Mouse (Mus musculus) ES-E14 (cell line): ENCODE measurements around the gene Gm9. TPM values are rescaled to one million over a fixed set of nuclear protein-coding genes. Genes with fewer than 3 reads are reported as not detected.
A peak's percentile ranks its signal among the peaks of the same experiment; 100 is the strongest.

Source experiments
- DNase-seq: peaks from one replicate; pipeline ENCODE4 v3.0.0-alpha.2; 2013; ENCODE audit warnings: low read depth, low spot score
- H3K27ac ChIP-seq: 2 replicates; pipeline ENCODE4 v1.5.1; 2012; ENCODE audit warnings: low read depth, mild to moderate bottlenecking, low read length, moderate library complexity, mixed read lengths; ENCODE audit not compliant: poor library complexity, insufficient read depth, severe bottlenecking
- H3K36me3 ChIP-seq: 2 replicates; pipeline ENCODE4 v1.6.1; 2012; ENCODE audit warnings: mild to moderate bottlenecking, low read length, moderate library complexity, mixed read lengths; ENCODE audit not compliant: control insufficient read depth, poor library complexity, insufficient read depth, severe bottlenecking
- H3K4me1 ChIP-seq, 2 experiments: fragments of 150-350 bp in 1 of 2; sonication (generic) in 1 of 2; 2 replicates each; pipeline ENCODE4 v1.6.1; 2012; ENCODE audit warnings: low read length in 2 of 2, mild to moderate bottlenecking in 1 of 2, mixed read lengths in 1 of 2; ENCODE audit not compliant: control insufficient read depth in 2 of 2, insufficient read depth in 2 of 2, poor library complexity in 1 of 2
- H3K4me3 ChIP-seq, 2 experiments: fragments of 150-350 bp in 1 of 2; sonication (generic) in 1 of 2; 2 replicates each; pipeline ENCODE4 v1.5.1; 2012; ENCODE audit warnings: low read length in 2 of 2, low read depth in 1 of 2, mild to moderate bottlenecking in 1 of 2, mixed read lengths in 1 of 2; ENCODE audit not compliant: insufficient read depth in 1 of 2, poor library complexity in 1 of 2, severe bottlenecking in 1 of 2
- H3K9ac ChIP-seq: 2 replicates; pipeline ENCODE4 v1.6.1; 2012; ENCODE audit warnings: low read depth, mild to moderate bottlenecking, low read length, mixed read lengths; ENCODE audit not compliant: poor library complexity, insufficient read depth, severe bottlenecking
- H3K9me3 ChIP-seq: fragments of 150-350 bp; sonication (generic); 2 replicates; pipeline ENCODE4 v1.6.1; 2012; ENCODE audit warnings: low read depth, mild to moderate bottlenecking, low read length; ENCODE audit not compliant: control insufficient read depth, insufficient read depth
- CHD2 ChIP-seq: IDR thresholded peaks from 2 replicates; pipeline ENCODE4 v1.6.1; 2014; ENCODE audit warnings: mild to moderate bottlenecking, low read depth, low read length, inconsistent platforms
- HCFC1 ChIP-seq: IDR thresholded peaks from 2 replicates; pipeline ENCODE4 v1.6.1; 2012; ENCODE audit warnings: low read length, inconsistent platforms, borderline replicate concordance; ENCODE audit not compliant: insufficient read depth
- MAFK ChIP-seq: IDR thresholded peaks from 2 replicates; pipeline ENCODE4 v1.6.1; 2014; ENCODE audit warnings: mild to moderate bottlenecking, low read depth, low read length, inconsistent platforms; ENCODE audit not compliant: insufficient read depth
- ZC3H11A ChIP-seq: IDR thresholded peaks from 2 replicates; pipeline ENCODE4 v1.6.1; 2012; ENCODE audit warnings: low read depth, mild to moderate bottlenecking, inconsistent platforms, low read length, borderline replicate concordance
- ZNF384 ChIP-seq: IDR thresholded peaks from 2 replicates; pipeline ENCODE4 v1.6.1; 2012; ENCODE audit warnings: low read depth, low read length, inconsistent platforms
- in situ Hi-C, 2 experiments: fragments of 600-800 bp; cut with MboI; formaldehyde crosslinking; loops; one replicate each; pipeline ENCODE4 v1.15.1; 2025; ENCODE audit warnings: low sequenced_read_pairs in 2 of 2, inconsistent platforms in 1 of 2; ENCODE audit not compliant: unreplicated experiment in 2 of 2
- total RNA-seq: library from RNA; depleted of rRNA; stranded (reverse); fragments of 300-350 nt; gene quantifications from 2 replicates; pipeline ENCODE4 v1.2.3, GENCODE M21; 2012; rRNA removed

Gm9 gene
- total RNA-seq, 1 experiment = 2.9 TPM

DNA sequence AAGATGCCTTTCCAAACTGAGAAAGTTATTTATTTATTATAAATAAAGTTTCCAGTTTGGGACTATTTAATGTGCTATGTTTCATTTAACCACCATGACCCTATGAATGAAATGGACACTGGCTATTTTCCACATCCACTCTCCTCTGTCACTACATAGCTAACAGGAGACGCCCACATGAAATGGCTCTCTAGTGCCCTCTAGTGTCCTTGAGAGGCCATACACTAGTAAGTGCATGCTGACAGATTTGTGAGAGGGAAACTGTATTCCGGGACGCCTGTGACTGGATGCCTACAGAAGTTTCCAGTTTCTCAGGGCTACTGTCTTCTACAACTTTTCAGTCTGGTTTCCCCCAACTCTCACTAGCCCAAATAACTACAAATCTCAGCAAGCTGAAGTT lies 43.8 kb downstream of the Gm9 start:
- Histone ChIP-seq H3K36me3 (no peaks in the 10 kb centered on the region), H3K4me1 (peaks cover 0 to 3% of the 10 kb centered on the region in 2 experiments; a peak in 1 of 4 replicates), H3K9ac (no peak overlapping the region), H3K9me3 (no peaks in the 10 kb centered on the region), H3K4me3 (no peak overlapping the region), H3K27ac (no peak overlapping the region)
- TF ChIP-seq ZNF384 (no peak), HCFC1 (no peak), MAFK (no peak), CHD2 (no peak), ZC3H11A (no peak)
- in situ Hi-C loops = no loop called here
- no peak for DNase-seq

DNA sequence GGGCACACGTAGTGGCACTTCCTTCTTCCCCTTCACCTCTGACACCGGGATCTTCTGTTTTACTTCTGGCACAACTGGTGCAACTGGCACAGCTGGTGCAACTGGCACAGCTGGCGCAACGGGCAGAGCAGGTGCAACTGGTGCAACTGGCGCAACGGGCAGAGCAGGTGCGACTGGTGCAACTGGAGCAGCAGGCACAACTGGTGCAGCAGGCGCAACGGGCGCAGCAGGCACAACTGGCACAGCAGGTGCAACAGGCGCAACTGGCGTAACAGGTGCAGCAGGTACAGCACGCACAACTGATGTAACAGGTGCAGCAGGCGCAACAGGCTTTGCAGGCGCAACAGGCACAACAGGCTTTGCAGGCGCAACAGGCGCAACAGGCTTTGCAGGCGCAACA lies 47.7 kb downstream of the Gm9 start:
- H3K36me3 ChIP-seq = no peaks in the 10 kb centered on the region
- peak overlapping the region in 1 of 2 experiments; percentile 33; a peak in 1 of 4 replicates for H3K4me3 ChIP-seq
- H3K9ac ChIP-seq = no peak overlapping the region
- H3K27ac ChIP-seq = no peak overlapping the region
- in situ Hi-C loops = no loop called here
- H3K9me3 ChIP-seq = no peaks in the 10 kb centered on the region
- H3K4me1 ChIP-seq = peaks cover 0 to 3% of the 10 kb centered on the region in 2 experiments; a peak in 1 of 4 replicates
- no peak for DNase-seq
- no peak for TF ChIP-seq CHD2
- TF ChIP-seq MAFK = no peak
- TF ChIP-seq HCFC1 = no peak
- no peak for TF ChIP-seq ZNF384

- TF ChIP-seq HCFC1 = no peak
- no peak for TF ChIP-seq ZNF384
- Histone ChIP-seq H3K9ac (no peak overlapping the region), H3K36me3 (no peaks in the 10 kb centered on the region), H3K9me3 (no peaks in the 10 kb centered on the region), H3K4me3 (no peak overlapping the region), H3K27ac (no peak overlapping the region), H3K4me1 (peaks cover 0 to 3% of the 10 kb centered on the region in 2 experiments; a peak in 1 of 4 replicates)
- in situ Hi-C loops = no loop called here
- DNase-seq = no peak
These were observed 49.7 kb downstream of the Gm9 start for GRCm38 (mm10) chrX:37161169-37161568.

Other genes starting within 250 kb of the Gm9 start
- 6.4 TPM in 2 replicates for gene Sept6, start 219.2 kb downstream of the Gm9 start, total RNA-seq
- not detected in 2 replicates for gene Sowahd, start 162.2 kb downstream of the Gm9 start, total RNA-seq
- gene Rpl39, start 125.6 kb downstream of the Gm9 start, total RNA-seq = 1,536 and 1,684 TPM in 2 replicates
- 15.0 and 18.8 TPM in 2 replicates for gene Upf3b, start 100.7 kb downstream of the Gm9 start, total RNA-seq
- 8.2 and 10.9 TPM in 2 replicates for gene Nkap, start 84.2 kb downstream of the Gm9 start, total RNA-seq
- not detected in 2 replicates for gene Akap14, start 42.2 kb downstream of the Gm9 start, total RNA-seq
- gene Ndufa1, start 19.9 kb downstream of the Gm9 start, total RNA-seq = 353 and 389 TPM in 2 replicates
- 5.6 and 6.3 TPM in 2 replicates for gene Rnf113a1, start 19.8 kb downstream of the Gm9 start, total RNA-seq
- 1.4 and 3.0 TPM in 2 replicates for gene Rhox1, start 11.2 kb upstream of the Gm9 start, total RNA-seq
- gene Rhox2a, start 33.9 kb upstream of the Gm9 start, total RNA-seq = 1.8 and 7.2 TPM in 2 replicates
- not detected in 2 replicates for gene Rhox3a, start 38.9 kb upstream of the Gm9 start, total RNA-seq
- gene Rhox4a, start 54.3 kb upstream of the Gm9 start, total RNA-seq = not detected in 2 replicates
- not detected in 2 replicates for gene Rhox3a2, start 169.0 kb upstream of the Gm9 start, total RNA-seq
- 0.36 TPM in 1 of 2 replicates, not detected in the other for gene Rhox4a2, start 179.8 kb upstream of the Gm9 start, total RNA-seq
- 0.69 and 2.1 TPM in 2 replicates for gene Rhox2b, start 201.0 kb upstream of the Gm9 start, total RNA-seq
- gene Rhox4b, start 221.5 kb upstream of the Gm9 start, total RNA-seq = 0.40 TPM in 1 of 2 replicates, not detected in the other
- 0.48 and 0.49 TPM in 2 replicates for gene Rhox2c, start 242.6 kb upstream of the Gm9 start, total RNA-seq
- gene Rhox3c, start 247.5 kb upstream of the Gm9 start, total RNA-seq = not detected in 2 replicates